Mouse (Mus musculus) heart, postnatal 0 days (tissue): ENCODE data around the gene 1700012A03Rik.

ENCODE experiments used
- CTCF ChIP-seq: IDR thresholded peaks from 2 replicates; pipeline ENCODE4 v1.5.1; 2016; ENCODE audit warnings: antibody characterized with exemption, control low read depth, low read depth
- EP300 ChIP-seq: IDR thresholded peaks from 2 replicates; pipeline ENCODE4 v1.6.1; 2016; ENCODE audit warnings: antibody characterized with exemption, low read depth

GRCm38 (mm10) chr6:32016841-32017240, 33.2 kb upstream of the 1700012A03Rik start:
- TF ChIP-seq CTCF (no peak), EP300 (no peak)
